Mouse (Mus musculus) ES-Bruce4 (cell line): ENCODE data around the gene Nectin4.

ENCODE experiments used
- CTCF ChIP-seq: IDR thresholded peaks from one replicate; pipeline ENCODE4 v1.8.1; 2011; ENCODE audit warnings: low read depth, low read length
- EP300 ChIP-seq: IDR thresholded peaks from 2 replicates; pipeline ENCODE4 v1.6.1; 2011; ENCODE audit warnings: low read depth, low read length; ENCODE audit not compliant: insufficient read depth
- POLR2A ChIP-seq: IDR thresholded peaks from one replicate; pipeline ENCODE4 v1.8.1; 2011; ENCODE audit warnings: low read length; ENCODE audit not compliant: insufficient read depth

DNA sequence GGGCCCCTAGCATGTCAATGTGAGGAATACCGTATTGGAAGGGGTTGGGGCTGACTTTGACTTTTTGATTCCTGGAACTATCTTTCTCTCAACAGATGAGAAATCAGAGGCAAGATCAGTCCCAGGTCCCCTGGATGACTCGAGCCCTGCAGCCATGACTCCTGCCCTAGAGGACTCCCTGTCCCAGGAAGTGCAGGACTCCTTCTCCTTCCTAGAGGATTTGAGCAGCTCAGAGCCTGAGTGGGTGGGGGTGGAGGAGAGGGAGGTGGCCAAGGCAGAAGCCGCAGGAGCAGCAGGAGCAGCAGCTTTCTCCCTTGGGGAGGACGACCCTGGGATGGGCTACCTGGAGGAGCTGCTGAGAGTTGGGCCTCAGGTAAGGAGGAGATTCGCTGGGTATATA is 37.4 kb downstream of the Nectin4 start:
- no peak for TF ChIP-seq CTCF
- TF ChIP-seq POLR2A: no peak
- no peak for TF ChIP-seq EP300
